Mouse (Mus musculus) testis, postnatal 14 days (tissue): ENCODE measurements around the gene Ppox.
"Not testable (repeated sequence)": the region's sequence is repeated elsewhere in the genome, so short reads cannot be mapped to it uniquely, and the experiment has no call there.

ENCODE experiments used
- DNase-seq: peaks from one replicate; pipeline ENCODE4 v3.0.0; 2021; ENCODE audit warnings: low spot score

Gene Ppox

GRCm38 (mm10) chr1:171241952-171242351 is 39.0 kb downstream of the Ppox start:
- not testable (repeated sequence) for DNase-seq

- DNase-seq: no peak
Measured at GRCm38 (mm10) chr1:171240911-171241310, 40.1 kb downstream of the Ppox start.

GRCm38 (mm10) chr1:171239992-171240744 is 40.8 kb downstream of the Ppox start:
- no peak for DNase-seq

GRCm38 (mm10) chr1:171238463-171238862 is 42.5 kb downstream of the Ppox start:
- no peak for DNase-seq

- DNase-seq: no peak
Measured at GRCm38 (mm10) chr1:171237438-171237837, 43.5 kb downstream of the Ppox start.

DNA sequence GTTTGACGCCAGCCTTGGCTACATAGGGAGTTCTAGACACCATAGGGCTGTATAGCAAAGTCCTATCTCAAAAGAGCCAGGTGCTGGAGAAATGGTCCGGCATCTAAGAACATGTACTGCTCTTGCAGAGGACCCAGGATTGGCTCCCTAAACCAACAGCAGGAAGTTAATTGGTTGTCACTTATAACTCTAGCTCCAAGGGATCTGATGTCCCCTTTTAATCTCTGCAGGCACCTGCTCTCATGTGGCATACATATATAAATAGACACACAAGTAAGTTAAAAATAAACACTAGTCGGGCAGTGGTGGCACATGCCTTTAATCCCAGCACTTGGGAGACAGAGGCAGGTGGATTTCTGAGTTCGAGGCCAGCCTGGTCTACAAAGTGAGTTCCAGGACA is 45.2 kb downstream of the Ppox start:
- DNase-seq: no peak

- DNase-seq: no peak
Measured at GRCm38 (mm10) chr1:171234538-171234937, 46.4 kb downstream of the Ppox start.

GRCm38 (mm10) chr1:171234126-171234525 is 46.9 kb downstream of the Ppox start, which contains the start of gene Fcer1g:
Gene Fcer1g (minus strand): TSS chr1:171234365.
- no peak for DNase-seq

GRCm38 (mm10) chr1:171232800-171233730 is 47.9 kb downstream of the Ppox start:
- peak; percentile 47 for DNase-seq

DNA sequence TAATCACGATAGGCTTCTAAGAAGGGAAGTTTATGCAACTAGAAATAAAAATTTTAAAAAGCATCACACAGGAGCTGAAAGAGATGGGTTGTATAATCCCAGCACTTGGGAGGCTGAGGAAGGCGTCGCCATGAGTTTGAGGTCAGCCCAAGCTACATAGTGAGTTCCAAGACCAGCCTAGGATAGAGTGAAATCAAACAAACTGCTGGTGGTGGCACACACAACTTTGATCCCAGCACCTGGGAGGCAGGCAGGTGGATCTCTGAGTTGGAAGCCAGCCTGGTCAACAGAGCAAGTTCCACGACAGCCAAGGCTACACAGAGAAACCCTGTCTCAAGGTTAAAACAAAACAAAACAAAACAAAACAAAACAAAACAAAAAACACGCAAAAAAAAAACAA is 48.6 kb downstream of the Ppox start:
- no peak for DNase-seq

DNA sequence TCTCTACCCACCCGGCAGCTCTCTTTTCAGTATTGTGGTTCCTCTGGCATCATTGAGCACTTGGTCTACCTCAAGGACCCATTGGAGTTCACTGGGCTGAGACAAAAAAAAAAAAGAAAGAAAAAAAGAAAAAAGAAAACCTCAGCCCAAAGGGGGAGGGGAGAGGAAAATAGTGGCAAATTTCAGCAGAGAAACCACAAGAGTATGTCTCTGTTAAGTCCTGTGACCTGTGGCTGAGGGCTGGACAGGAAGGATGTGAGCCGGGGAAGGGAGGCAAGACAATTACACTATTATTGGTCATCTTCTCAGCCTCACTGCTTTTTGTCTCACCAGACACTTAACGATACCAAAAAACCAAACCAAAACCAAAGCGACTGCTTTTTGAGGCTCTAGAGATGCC is 49.1 kb downstream of the Ppox start:
- DNase-seq: no peak

- no peak for DNase-seq
Measured at GRCm38 (mm10) chr1:171230215-171230614, 50.8 kb downstream of the Ppox start.

DNA sequence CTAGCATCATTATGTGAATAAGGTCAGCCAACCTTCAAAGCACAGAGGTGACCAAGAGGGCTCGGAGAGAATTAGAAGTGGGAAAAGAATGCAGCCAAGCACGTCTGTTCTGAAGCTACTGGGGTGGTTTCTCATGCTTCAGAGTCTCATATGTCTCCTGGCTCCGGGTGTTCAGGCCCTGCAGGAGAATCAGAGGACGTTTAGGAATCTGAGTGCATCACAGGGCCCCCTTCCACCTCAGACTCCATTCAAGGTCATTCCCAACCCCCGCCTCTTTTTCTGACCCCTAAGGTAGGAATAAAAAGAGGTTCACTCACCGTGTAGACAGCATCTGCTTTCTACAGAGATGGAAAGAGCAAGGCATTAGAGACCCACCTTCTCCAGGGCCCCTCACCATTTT is 51.2 kb downstream of the Ppox start:
- no peak for DNase-seq

GRCm38 (mm10) chr1:171227879-171228278 is 53.1 kb downstream of the Ppox start:
- DNase-seq: no peak

DNA sequence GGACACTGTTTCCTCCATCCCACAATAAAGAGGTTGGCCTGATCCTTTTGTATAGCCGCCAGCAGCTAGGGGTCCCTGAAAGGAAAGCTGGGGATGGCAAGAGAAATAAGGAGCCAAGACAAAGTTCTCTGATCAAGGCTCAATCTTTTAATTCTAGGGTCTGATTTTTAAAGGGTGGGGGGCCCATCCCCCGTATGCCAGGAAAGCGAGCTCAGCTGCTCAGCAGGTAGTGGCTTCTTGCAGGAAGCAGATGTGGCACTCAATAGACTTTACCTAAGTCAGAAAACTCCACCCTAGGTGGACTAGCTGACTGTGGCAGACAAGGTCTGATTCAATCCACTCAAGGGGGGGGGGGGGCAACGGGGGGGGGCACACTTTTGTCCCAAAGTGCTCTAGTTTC is 54.2 kb downstream of the Ppox start:
- DNase-seq: no peak
